Mouse (Mus musculus): ENCODE results near the gene Pelp1. TPM values are rescaled to one million over a fixed set of nuclear protein-coding genes. Genes with fewer than 3 reads are reported as not detected.

Gene Pelp1
- polyA plus RNA-seq, 1 experiment, result 15.5 TPM

DNA sequence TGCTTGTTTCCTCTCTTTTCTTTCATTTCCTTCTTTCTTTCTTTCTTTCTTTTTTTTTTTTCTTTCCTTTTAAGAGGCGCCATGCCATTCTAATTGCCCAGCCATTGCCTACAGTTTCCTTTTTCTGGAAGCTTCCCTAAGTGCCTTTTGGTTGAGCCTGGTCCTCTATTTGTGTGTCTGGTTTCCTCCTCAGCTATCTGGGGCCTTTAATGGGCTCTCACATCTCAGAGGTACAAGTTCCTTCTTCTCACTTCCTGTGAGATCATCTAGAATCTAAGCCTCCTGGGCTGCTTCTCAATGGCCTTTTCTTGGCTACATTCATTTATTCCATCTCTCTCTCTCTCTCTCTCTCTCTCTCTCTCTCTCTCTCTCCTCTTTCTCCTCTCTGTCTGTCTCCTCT is 37.5 kb upstream of the Pelp1 start:
- Histone ChIP-seq H3K27me3 (ENCODE audit: control insufficient read depth, insufficient read depth, low read length) (no peaks in the 10 kb centered on the region), H3K27ac (ENCODE audit: insufficient read depth, low read length) (peak overlapping the region; percentile 68), H3K4me1 (ENCODE audit: control insufficient read depth, insufficient read depth, insufficient read length) (peaks cover 10% of the 10 kb centered on the region), H3K36me3 (ENCODE audit: control insufficient read depth, insufficient read depth, low read length) (no peaks in the 10 kb centered on the region), H3K4me3 (ENCODE audit: extremely low read depth, insufficient read depth, insufficient read length) (no peak overlapping the region)
- no peak for TF ChIP-seq POLR2A (IDR thresholded peaks at IDR 0.05; ENCODE audit: low read depth, low read length)
- TF ChIP-seq CTCF (IDR thresholded peaks at IDR 0.05; ENCODE audit: extremely low read depth, insufficient read depth, insufficient read length, insufficient replicate concordance), result no peak
- no peak for DNase-seq (ENCODE audit: low read depth in 1 of 2, low spot score in 2 of 2)
- 14% methylated on average over 1 of the region's 1 CpGs for WGBS

GRCm38 (mm10) chr11:70446756-70447155 is 36.9 kb upstream of the Pelp1 start:
- Histone ChIP-seq H3K27me3 (ENCODE audit: control insufficient read depth, insufficient read depth, low read length) (no peaks in the 10 kb centered on the region), H3K4me1 (ENCODE audit: control insufficient read depth, insufficient read depth, insufficient read length) (peaks cover 10% of the 10 kb centered on the region), H3K4me3 (ENCODE audit: extremely low read depth, insufficient read depth, insufficient read length) (no peak overlapping the region), H3K36me3 (ENCODE audit: control insufficient read depth, insufficient read depth, low read length) (peaks cover 1% of the 10 kb centered on the region; the same call in 1 of the 2 replicates), H3K27ac (ENCODE audit: insufficient read depth, low read length) (peak overlapping the region; percentile 68)
- WGBS, result 29% methylated on average over 3 of the region's 3 CpGs
- no peak for DNase-seq (ENCODE audit: low read depth in 1 of 2, low spot score in 2 of 2)
- no peak for TF ChIP-seq POLR2A (IDR thresholded peaks at IDR 0.05; ENCODE audit: low read depth, low read length)
- TF ChIP-seq CTCF (IDR thresholded peaks at IDR 0.05; ENCODE audit: extremely low read depth, insufficient read depth, insufficient read length, insufficient replicate concordance), result no peak

DNA sequence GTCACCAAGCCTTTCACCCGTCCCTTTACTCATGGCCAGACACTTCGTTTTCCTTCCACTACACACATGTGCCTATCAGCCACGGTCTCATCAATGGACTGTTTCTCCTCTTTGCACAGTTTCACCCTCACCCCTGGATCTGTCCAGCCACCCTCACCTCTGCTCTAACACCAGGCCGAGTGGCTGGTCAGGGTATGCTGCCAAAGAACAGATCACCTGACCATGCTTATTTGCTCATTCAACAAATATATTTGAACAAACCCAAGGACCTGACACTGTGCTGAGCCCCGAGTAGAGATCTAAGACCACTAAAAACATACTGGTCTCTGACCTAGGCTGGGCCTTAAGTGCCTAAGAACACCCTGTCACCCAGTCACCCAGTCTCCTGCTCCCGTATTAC is 34.8 kb upstream of the Pelp1 start:
- 87% methylated on average over 6 of the region's 6 CpGs for WGBS
- H3K4me1 ChIP-seq (ENCODE audit: control insufficient read depth, insufficient read depth, insufficient read length), result peaks cover 10% of the 10 kb centered on the region
- no peak overlapping the region for H3K4me3 ChIP-seq (ENCODE audit: extremely low read depth, insufficient read depth, insufficient read length)
- peaks cover 12% of the 10 kb centered on the region for H3K36me3 ChIP-seq (ENCODE audit: control insufficient read depth, insufficient read depth, low read length)
- TF ChIP-seq CTCF (IDR thresholded peaks at IDR 0.05; ENCODE audit: extremely low read depth, insufficient read depth, insufficient read length, insufficient replicate concordance), result no peak
- no peak for TF ChIP-seq POLR2A (IDR thresholded peaks at IDR 0.05; ENCODE audit: low read depth, low read length)
- H3K27me3 ChIP-seq (ENCODE audit: control insufficient read depth, insufficient read depth, low read length), result no peaks in the 10 kb centered on the region
- H3K27ac ChIP-seq (ENCODE audit: insufficient read depth, low read length), result no peak overlapping the region
- DNase-seq (ENCODE audit: low read depth in 1 of 2, low spot score in 2 of 2), result no peak

GRCm38 (mm10) chr11:70443964-70444363 is 34.1 kb upstream of the Pelp1 start:
- Histone ChIP-seq H3K27me3 (ENCODE audit: control insufficient read depth, insufficient read depth, low read length) (no peaks in the 10 kb centered on the region), H3K27ac (ENCODE audit: insufficient read depth, low read length) (no peak overlapping the region), H3K4me1 (ENCODE audit: control insufficient read depth, insufficient read depth, insufficient read length) (peaks cover 10% of the 10 kb centered on the region), H3K36me3 (ENCODE audit: control insufficient read depth, insufficient read depth, low read length) (peaks cover 19% of the 10 kb centered on the region), H3K4me3 (ENCODE audit: extremely low read depth, insufficient read depth, insufficient read length) (no peak overlapping the region)
- DNase-seq (ENCODE audit: low read depth in 1 of 2, low spot score in 2 of 2), result no peak
- TF ChIP-seq CTCF (IDR thresholded peaks at IDR 0.05; ENCODE audit: extremely low read depth, insufficient read depth, insufficient read length, insufficient replicate concordance), result no peak
- TF ChIP-seq POLR2A (IDR thresholded peaks at IDR 0.05; ENCODE audit: low read depth, low read length), result no peak
- 79% methylated on average over 3 of the region's 3 CpGs for WGBS

DNA sequence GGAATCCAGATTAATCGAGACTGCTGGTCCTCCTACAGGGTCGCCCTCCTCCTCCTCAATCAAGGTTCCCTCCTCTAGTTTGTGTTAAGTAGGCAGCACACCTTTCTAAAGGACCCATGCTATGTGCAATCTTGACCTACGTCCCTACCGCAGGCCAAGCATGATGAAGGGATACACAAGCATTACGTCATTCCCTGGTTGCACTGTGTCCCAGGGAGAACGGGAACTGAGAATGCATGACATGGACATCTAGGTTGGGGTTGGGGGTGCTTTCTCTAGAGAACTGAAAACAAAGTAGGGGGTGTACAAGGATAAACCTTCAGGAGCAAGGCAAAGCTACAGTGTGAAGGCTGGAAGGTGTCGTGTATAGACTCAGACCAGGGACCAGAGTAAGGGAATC is 32.1 kb upstream of the Pelp1 start:
- TF ChIP-seq POLR2A (IDR thresholded peaks at IDR 0.05; ENCODE audit: low read depth, low read length), result no peak
- no peak for TF ChIP-seq CTCF (IDR thresholded peaks at IDR 0.05; ENCODE audit: extremely low read depth, insufficient read depth, insufficient read length, insufficient replicate concordance)
- Histone ChIP-seq H3K27me3 (ENCODE audit: control insufficient read depth, insufficient read depth, low read length) (no peaks in the 10 kb centered on the region), H3K4me3 (ENCODE audit: extremely low read depth, insufficient read depth, insufficient read length) (no peak overlapping the region), H3K27ac (ENCODE audit: insufficient read depth, low read length) (no peak overlapping the region), H3K4me1 (ENCODE audit: control insufficient read depth, insufficient read depth, insufficient read length) (peaks cover 6% of the 10 kb centered on the region), H3K36me3 (ENCODE audit: control insufficient read depth, insufficient read depth, low read length) (peaks cover 36% of the 10 kb centered on the region)
- no peak for DNase-seq (ENCODE audit: low read depth in 1 of 2, low spot score in 2 of 2)
- WGBS, result 89% methylated on average over 7 of the region's 7 CpGs

DNA sequence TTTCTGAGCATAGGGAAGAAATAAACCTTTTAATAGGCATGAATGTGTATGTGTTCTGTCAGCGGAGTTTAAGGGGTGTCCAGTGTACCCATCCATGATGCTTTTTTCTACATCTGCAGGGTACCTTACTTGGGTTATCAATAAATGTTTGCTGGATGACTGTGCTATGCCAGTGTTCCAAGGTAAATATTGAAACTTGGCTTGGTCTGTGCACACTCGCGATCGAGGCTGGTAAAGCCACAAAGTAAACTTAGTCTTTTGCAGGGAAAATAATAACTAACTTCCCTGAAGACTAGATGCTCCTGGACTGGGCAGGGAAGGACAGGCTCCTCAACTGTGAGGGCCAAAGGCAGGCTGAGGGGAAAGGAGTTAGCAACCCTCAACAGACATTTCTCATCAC is 30.8 kb upstream of the Pelp1 start:
- 95% methylated on average over 4 of the region's 4 CpGs for WGBS
- Histone ChIP-seq H3K27me3 (ENCODE audit: control insufficient read depth, insufficient read depth, low read length) (no peaks in the 10 kb centered on the region), H3K36me3 (ENCODE audit: control insufficient read depth, insufficient read depth, low read length) (peaks cover 44% of the 10 kb centered on the region), H3K27ac (ENCODE audit: insufficient read depth, low read length) (no peak overlapping the region), H3K4me3 (ENCODE audit: extremely low read depth, insufficient read depth, insufficient read length) (no peak overlapping the region), H3K4me1 (ENCODE audit: control insufficient read depth, insufficient read depth, insufficient read length) (peaks cover 12% of the 10 kb centered on the region; the same call in 1 of the 2 replicates)
- no peak for DNase-seq (ENCODE audit: low read depth in 1 of 2, low spot score in 2 of 2)
- no peak for TF ChIP-seq POLR2A (IDR thresholded peaks at IDR 0.05; ENCODE audit: low read depth, low read length)
- no peak for TF ChIP-seq CTCF (IDR thresholded peaks at IDR 0.05; ENCODE audit: extremely low read depth, insufficient read depth, insufficient read length, insufficient replicate concordance)

GRCm38 (mm10) chr11:70438728-70439374 is 29.0 kb upstream of the Pelp1 start:
- Histone ChIP-seq H3K4me1 (ENCODE audit: control insufficient read depth, insufficient read depth, insufficient read length) (peaks cover 13% of the 10 kb centered on the region; the same call in 1 of the 2 replicates), H3K27me3 (ENCODE audit: control insufficient read depth, insufficient read depth, low read length) (no peaks in the 10 kb centered on the region), H3K4me3 (ENCODE audit: extremely low read depth, insufficient read depth, insufficient read length) (no peak overlapping the region), H3K36me3 (ENCODE audit: control insufficient read depth, insufficient read depth, low read length) (peaks cover 44% of the 10 kb centered on the region), H3K27ac (ENCODE audit: insufficient read depth, low read length) (no peak overlapping the region)
- 82% methylated on average over 7 of the region's 7 CpGs for WGBS
- no peak for DNase-seq (ENCODE audit: low read depth in 1 of 2, low spot score in 2 of 2)
- no peak for TF ChIP-seq POLR2A (IDR thresholded peaks at IDR 0.05; ENCODE audit: low read depth, low read length)
- no peak for TF ChIP-seq CTCF (IDR thresholded peaks at IDR 0.05; ENCODE audit: extremely low read depth, insufficient read depth, insufficient read length, insufficient replicate concordance)

All from spleen, adult 2 months (tissue).